Mouse (Mus musculus): ENCODE data around the gene 1700061G19Rik.
"Not testable (repeated sequence)": the region's sequence is repeated elsewhere in the genome, so short reads cannot be mapped to it uniquely, and the experiment has no call there.

DNA sequence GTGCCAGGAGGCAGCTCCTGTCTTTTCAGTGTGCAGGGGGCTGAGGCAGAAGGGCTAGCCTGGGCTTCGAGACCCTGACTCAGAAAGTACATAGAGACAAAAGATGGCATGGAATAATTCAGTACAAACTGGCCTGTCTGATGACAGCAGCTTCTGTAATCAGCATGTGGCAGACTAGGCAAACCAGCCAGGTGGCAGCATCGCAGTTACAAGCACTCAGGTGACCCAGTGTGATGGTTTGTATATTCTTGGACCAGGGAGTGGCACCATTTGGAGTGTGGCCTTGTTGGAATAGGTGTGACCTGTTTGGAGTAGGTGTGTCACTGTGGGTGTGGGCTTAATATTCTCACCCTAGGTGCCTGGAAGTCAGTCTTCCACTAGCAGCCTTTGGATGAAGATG, 34.5 kb downstream of the 1700061G19Rik start:
- not testable (repeated sequence) for TF ChIP-seq CTCF (IDR thresholded peaks at IDR 0.05; ENCODE audit: low read depth, low read length); EP300 (IDR thresholded peaks at IDR 0.05; ENCODE audit: insufficient read depth, low read depth, low read length)
